Mouse (Mus musculus): ENCODE measurements around the gene Elovl1. TPM values are rescaled to one million over a fixed set of nuclear protein-coding genes. Genes with fewer than 3 reads are reported as not detected.

The Elovl1 gene
- polyA plus RNA-seq, 1 experiment from 2014 or later = 127 TPM

DNA sequence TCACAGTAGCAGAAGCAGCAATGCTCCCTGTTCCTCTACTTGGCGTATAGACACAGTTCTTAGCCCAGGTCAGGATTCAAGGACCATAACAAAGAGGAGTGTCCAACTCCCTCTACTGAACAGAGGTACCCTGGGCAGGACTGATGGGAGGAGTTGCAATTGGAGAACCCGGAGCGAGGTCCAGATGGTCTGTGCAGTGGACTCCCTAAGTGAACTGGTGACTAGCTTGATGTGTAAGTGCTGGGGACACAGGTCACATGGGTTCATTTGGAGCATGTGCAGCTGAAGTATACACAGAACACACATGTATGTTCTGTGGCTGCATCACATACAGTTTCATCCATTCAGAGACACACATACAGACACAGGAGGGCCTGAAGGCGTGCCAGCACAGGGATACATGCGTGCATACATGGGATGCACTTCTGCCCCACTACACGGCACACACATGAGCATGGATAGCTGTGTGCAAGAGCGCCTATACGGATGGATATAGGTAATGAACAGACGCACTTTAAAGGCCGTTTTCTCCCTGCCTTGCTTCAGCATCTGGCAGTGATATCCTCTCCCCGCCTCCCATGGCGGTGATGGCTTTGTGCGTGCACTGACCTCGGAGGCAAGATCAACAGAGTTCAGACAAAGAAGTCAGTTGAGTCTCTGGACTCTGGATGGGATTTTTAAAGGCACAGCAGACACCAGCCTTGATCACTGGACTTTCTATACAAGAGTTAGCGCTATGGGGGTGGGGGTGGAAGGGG, 49.1 kb downstream of the Elovl1 start:
- Histone ChIP-seq H3K36me3 (no peaks in the 10 kb centered on the region), H3K9me3 (replicated peaks) (no peaks in the 10 kb centered on the region), H3K27me3 (replicated peaks) (no peaks in the 10 kb centered on the region), H3K27ac (no peak overlapping the region), H3K9ac (no peak overlapping the region), H3K4me1 (peaks cover 4% of the 10 kb centered on the region; the same call in 1 of the 2 replicates), H3K4me2 (no peak overlapping the region), H3K4me3 (no peak overlapping the region)
- no peak for ATAC-seq
- 72% methylated on average over 15 of the region's 15 CpGs for WGBS (ENCODE audit: insufficient replicate concordance)

Other genes with a start within 250 kb of the Elovl1 start
- gene Kdm4a, start 248.1 kb upstream of the Elovl1 start, polyA plus RNA-seq (2016; fragmentation: Nextera tagmentation; extraction: Ambion mirVana) = 11.2 and 12.8 TPM in 2 replicates
- 18.1 and 19.3 TPM in 2 replicates for gene Ptprf, start 136.7 kb upstream of the Elovl1 start, polyA plus RNA-seq (2016; fragmentation: Nextera tagmentation; extraction: Ambion mirVana)
- 4.8 and 4.9 TPM in 2 replicates for gene Szt2, start 18.8 kb upstream of the Elovl1 start, polyA plus RNA-seq (2016; fragmentation: Nextera tagmentation; extraction: Ambion mirVana)
- gene Med8, start 18.8 kb upstream of the Elovl1 start, polyA plus RNA-seq (2016; fragmentation: Nextera tagmentation; extraction: Ambion mirVana) = 105 and 109 TPM in 2 replicates
- 240 and 250 TPM in 2 replicates for gene Cdc20, start 9.3 kb downstream of the Elovl1 start, polyA plus RNA-seq (2016; fragmentation: Nextera tagmentation; extraction: Ambion mirVana)
- gene Mpl, start 29.4 kb downstream of the Elovl1 start, polyA plus RNA-seq (2016; fragmentation: Nextera tagmentation; extraction: Ambion mirVana) = 17.4 and 19.4 TPM in 2 replicates
- gene Tie1, start 62.0 kb downstream of the Elovl1 start, polyA plus RNA-seq (2016; fragmentation: Nextera tagmentation; extraction: Ambion mirVana) = 11.0 and 11.3 TPM in 2 replicates
- gene 2610528J11Rik, start 98.9 kb downstream of the Elovl1 start, polyA plus RNA-seq (2016; fragmentation: Nextera tagmentation; extraction: Ambion mirVana) = 4.5 and 4.9 TPM in 2 replicates
- 0.23 and 0.54 TPM in 2 replicates for gene Tmem125, start 116.0 kb downstream of the Elovl1 start, polyA plus RNA-seq (2016; fragmentation: Nextera tagmentation; extraction: Ambion mirVana)
- 1.3 and 1.5 TPM in 2 replicates for gene Cfap57, start 192.7 kb downstream of the Elovl1 start, polyA plus RNA-seq (2016; fragmentation: Nextera tagmentation; extraction: Ambion mirVana)
- 160 and 164 TPM in 2 replicates for gene Ebna1bp2, start 192.7 kb downstream of the Elovl1 start, polyA plus RNA-seq (2016; fragmentation: Nextera tagmentation; extraction: Ambion mirVana)
- gene Olfr62, start 230.9 kb downstream of the Elovl1 start, polyA plus RNA-seq (2016; fragmentation: Nextera tagmentation; extraction: Ambion mirVana) = not detected in 2 replicates

All from liver, embryonic 12.5 days (tissue).